Mouse (Mus musculus) forebrain, embryonic 13.5 days (tissue): Measurements from ENCODE around the gene Gja1. TPM values are rescaled to one million over a fixed set of nuclear protein-coding genes. Genes with fewer than 3 reads are reported as not detected.

Experiments
- ATAC-seq: fragments of 200-750 bp; cut with Nextera tagmentation; 2 replicates; pipeline ENCODE4 v1.8.0; 2017
- H3K27ac ChIP-seq: fragments of 300-500 bp; sonication (generic); 2 replicates; pipeline ENCODE4 v1.5.1; 2015; ENCODE audit warnings: inconsistent platforms, mild to moderate bottlenecking, moderate library complexity
- H3K27me3 ChIP-seq: fragments of 300-500 bp; sonication (generic); 2 replicates; pipeline ENCODE4 v1.6.1; 2015; ENCODE audit warnings: mild to moderate bottlenecking, inconsistent platforms
- H3K36me3 ChIP-seq: fragments of 300-500 bp; sonication (generic); 2 replicates; pipeline ENCODE4 v1.6.1; 2015; ENCODE audit warnings: mild to moderate bottlenecking, inconsistent platforms; ENCODE audit not compliant: poor library complexity, severe bottlenecking
- H3K4me1 ChIP-seq: fragments of 300-500 bp; sonication (generic); 2 replicates; pipeline ENCODE4 v1.6.1; 2015; ENCODE audit warnings: inconsistent platforms
- H3K4me2 ChIP-seq: fragments of 300-500 bp; sonication (generic); 2 replicates; pipeline ENCODE4 v1.6.1; 2015; ENCODE audit warnings: inconsistent platforms, mild to moderate bottlenecking, moderate library complexity
- H3K4me3 ChIP-seq: fragments of 300-500 bp; sonication (generic); 2 replicates; pipeline ENCODE4 v1.5.1; 2015; ENCODE audit warnings: mild to moderate bottlenecking, inconsistent platforms
- H3K9ac ChIP-seq: fragments of 300-500 bp; sonication (generic); 2 replicates; pipeline ENCODE4 v1.6.1; 2015; ENCODE audit warnings: mild to moderate bottlenecking, inconsistent platforms
- H3K9me3 ChIP-seq: fragments of 300-500 bp; sonication (generic); replicated peaks from 2 replicates; pipeline ENCODE4 v1.6.1; 2016; ENCODE audit warnings: inconsistent platforms
- WGBS: fragments of 180-500 bp; shearing (Covaris S2); methylation state at CpG from one replicate; pipeline ENCODE4 v1.1.7; 2015; 5-methylcytosine and 5-hydroxymethylcytosine counted together
- polyA plus RNA-seq: library from polyadenylated mRNA; unstranded; fragments of >200 nt; fragmentation: Nextera tagmentation; extraction: Ambion mirVana; gene quantifications from 2 replicates; pipeline ENCODE4 v1.2.1, GENCODE M21; 2015

Gja1 gene
- polyA plus RNA-seq, result 76.0 and 76.6 TPM in 2 replicates

GRCm38 (mm10) chr10:56377097-56377965 lies at the start of gene Gja1:
TSS of gene Gja1 (plus strand) at chr10:56377330.
- no peaks in the 10 kb centered on the region for H3K9me3 ChIP-seq
- H3K4me3 ChIP-seq, result peak within 1 kb of the TSS; percentile 61
- H3K4me2 ChIP-seq, result peak within 1 kb of the TSS; percentile 82
- peaks cover 15% of the 10 kb centered on the region for H3K4me1 ChIP-seq
- H3K27me3 ChIP-seq, result peaks cover 3% of the 10 kb centered on the region; the same call in 1 of the 2 replicates
- 0% methylated on average over 23 of the region's 23 CpGs for WGBS
- no peaks in the 10 kb centered on the region for H3K36me3 ChIP-seq
- ATAC-seq, result peak; percentile 33; the same call in 1 of the 2 replicates
- H3K9ac ChIP-seq, result peak within 1 kb of the TSS; percentile 75
- peak within 1 kb of the TSS; percentile 51 for H3K27ac ChIP-seq

- Histone ChIP-seq H3K4me2 (no peak overlapping the region), H3K4me3 (no peak overlapping the region), H3K27ac (no peak overlapping the region), H3K9ac (no peak overlapping the region), H3K36me3 (no peaks in the 10 kb centered on the region), H3K9me3 (no peaks in the 10 kb centered on the region), H3K27me3 (no peaks in the 10 kb centered on the region), H3K4me1 (no peaks in the 10 kb centered on the region)
- peak; percentile 94 for ATAC-seq
- WGBS, result 50% methylated on average over 6 of the region's 6 CpGs
Observed at GRCm38 (mm10) chr10:56338851-56339489, 38.2 kb upstream of the Gja1 start.

- no peaks in the 10 kb centered on the region for H3K9me3 ChIP-seq
Observed at GRCm38 (mm10) chr10:56360472-56360871, 16.7 kb upstream of the Gja1 start.

GRCm38 (mm10) chr10:56369073-56369472 lies 8.1 kb upstream of the Gja1 start:
- Histone ChIP-seq H3K4me1 (peaks cover 5% of the 10 kb centered on the region; the same call in 1 of the 2 replicates), H3K4me2 (no peak overlapping the region), H3K9ac (no peak overlapping the region), H3K4me3 (no peak overlapping the region), H3K27me3 (no peaks in the 10 kb centered on the region), H3K9me3 (no peaks in the 10 kb centered on the region), H3K27ac (no peak overlapping the region), H3K36me3 (no peaks in the 10 kb centered on the region)
- 27% methylated on average over 7 of the region's 7 CpGs for WGBS
- peak; percentile 70 for ATAC-seq

More at GRCm38 (mm10) chr10:56360472-56360871, 16.7 kb upstream of the Gja1 start:
- Histone ChIP-seq H3K27ac (no peak overlapping the region), H3K9ac (no peak overlapping the region), H3K36me3 (no peaks in the 10 kb centered on the region), H3K4me2 (no peak overlapping the region), H3K4me1 (no peaks in the 10 kb centered on the region), H3K27me3 (no peaks in the 10 kb centered on the region), H3K4me3 (no peak overlapping the region)
- WGBS, result 68% methylated on average over 4 of the region's 4 CpGs
- ATAC-seq, result no peak

GRCm38 (mm10) chr10:56373021-56373720 lies 4.0 kb upstream of the Gja1 start:
- 26% methylated on average over 8 of the region's 8 CpGs for WGBS
- H3K9ac ChIP-seq, result no peak overlapping the region
- no peak overlapping the region for H3K4me3 ChIP-seq
- peak; percentile 67 for ATAC-seq
- H3K27ac ChIP-seq, result no peak overlapping the region
- peaks cover 9% of the 10 kb centered on the region; the same call in 1 of the 2 replicates for H3K4me1 ChIP-seq
- H3K4me2 ChIP-seq, result no peak overlapping the region
- peaks cover 3% of the 10 kb centered on the region; the same call in 1 of the 2 replicates for H3K27me3 ChIP-seq
- H3K36me3 ChIP-seq, result no peaks in the 10 kb centered on the region
- H3K9me3 ChIP-seq, result no peaks in the 10 kb centered on the region

- Histone ChIP-seq H3K4me1 (peaks cover 12% of the 10 kb centered on the region), H3K27ac (no peak overlapping the region), H3K9ac (no peak overlapping the region), H3K4me2 (no peak overlapping the region), H3K27me3 (peaks cover 3% of the 10 kb centered on the region; the same call in 1 of the 2 replicates), H3K4me3 (no peak overlapping the region), H3K9me3 (no peaks in the 10 kb centered on the region), H3K36me3 (no peaks in the 10 kb centered on the region)
- no peak for ATAC-seq
- 5% methylated on average over 5 of the region's 5 CpGs for WGBS
Observed at GRCm38 (mm10) chr10:56374169-56374568, 3.0 kb upstream of the Gja1 start.

- H3K4me3 ChIP-seq, result no peak overlapping the region
- peaks cover 3% of the 10 kb centered on the region; the same call in 1 of the 2 replicates for H3K27me3 ChIP-seq
- no peaks in the 10 kb centered on the region for H3K36me3 ChIP-seq
- H3K27ac ChIP-seq, result no peak overlapping the region
- WGBS, result 16% methylated on average over 9 of the region's 9 CpGs
- peaks cover 15% of the 10 kb centered on the region for H3K4me1 ChIP-seq
- H3K9ac ChIP-seq, result no peak overlapping the region
- H3K9me3 ChIP-seq, result no peaks in the 10 kb centered on the region
- ATAC-seq, result no peak
- H3K4me2 ChIP-seq, result 0 out of 2 replicates have a peak overlapping the region, but pooled peaks have one; percentile 15
Observed at GRCm38 (mm10) chr10:56375906-56376468, 1.1 kb upstream of the Gja1 start.

- H3K9me3 ChIP-seq, result no peaks in the 10 kb centered on the region
- peaks cover 15% of the 10 kb centered on the region for H3K4me1 ChIP-seq
- ATAC-seq, result peak; percentile 37
- H3K4me3 ChIP-seq, result peak overlapping the region; percentile 61
- H3K36me3 ChIP-seq, result no peaks in the 10 kb centered on the region
- H3K27me3 ChIP-seq, result peaks cover 3% of the 10 kb centered on the region; the same call in 1 of the 2 replicates
- peak overlapping the region; percentile 82 for H3K4me2 ChIP-seq
- H3K27ac ChIP-seq, result peak overlapping the region; percentile 51
- peak overlapping the region; percentile 75 for H3K9ac ChIP-seq
- under 1% methylated on average over 25 of the region's 25 CpGs for WGBS
Observed at GRCm38 (mm10) chr10:56377966-56378647, 977 bp downstream of the Gja1 start.

GRCm38 (mm10) chr10:56378648-56379254 lies 1.6 kb downstream of the Gja1 start:
- Histone ChIP-seq H3K36me3 (no peaks in the 10 kb centered on the region), H3K4me1 (peaks cover 12% of the 10 kb centered on the region), H3K9ac (peak overlapping the region; percentile 75), H3K4me3 (peak overlapping the region; percentile 61), H3K27me3 (peaks cover 3% of the 10 kb centered on the region; the same call in 1 of the 2 replicates), H3K4me2 (peak overlapping the region; percentile 82), H3K27ac (peak overlapping the region; percentile 51), H3K9me3 (no peaks in the 10 kb centered on the region)
- WGBS, result under 1% methylated on average over 32 of the region's 35 CpGs
- peak; percentile 80 for ATAC-seq

- H3K4me1 ChIP-seq, result peaks cover 6% of the 10 kb centered on the region
- H3K27me3 ChIP-seq, result peaks cover 3% of the 10 kb centered on the region; the same call in 1 of the 2 replicates
- no peaks in the 10 kb centered on the region for H3K36me3 ChIP-seq
- peak overlapping the region; percentile 61 for H3K4me3 ChIP-seq
- 8% methylated on average over 7 of the region's 7 CpGs for WGBS
- peak overlapping the region; percentile 82 for H3K4me2 ChIP-seq
- H3K9me3 ChIP-seq, result no peaks in the 10 kb centered on the region
- no peak for ATAC-seq
- peak overlapping the region; percentile 43 for H3K9ac ChIP-seq
- no peak overlapping the region for H3K27ac ChIP-seq
Observed at GRCm38 (mm10) chr10:56379720-56380119, 2.6 kb downstream of the Gja1 start.
